Mouse (Mus musculus) CH12.LX (cell line): ENCODE measurements around the gene Notch1.

ENCODE experiments used
- BHLHE40 ChIP-seq: IDR thresholded peaks from 2 replicates; pipeline ENCODE4 v1.6.1; 2011; ENCODE audit warnings: mild to moderate bottlenecking, low read depth, low read length, improper control_type of control experiment
- CHD2 ChIP-seq: IDR thresholded peaks from 2 replicates; pipeline ENCODE4 v1.6.1; 2011; ENCODE audit warnings: low read length, improper control_type of control experiment
- CTCF ChIP-seq, 2 experiments: IDR thresholded peaks in 1 of 2; conservative IDR thresholded peaks in 1 of 2; 2 replicates each; pipeline ENCODE4 v1.5.1; 2011 to 2012; ENCODE audit warnings: low read depth in 2 of 2, low read length in 2 of 2, improper control_type of control experiment in 1 of 2, inconsistent platforms in 1 of 2, mild to moderate bottlenecking in 1 of 2, moderate library complexity in 1 of 2
- ELF1 ChIP-seq: IDR thresholded peaks from 2 replicates; pipeline ENCODE4 v1.6.1; 2014; ENCODE audit warnings: low read depth, mild to moderate bottlenecking, inconsistent platforms, low read length, improper control_type of control experiment
- EP300 ChIP-seq: IDR thresholded peaks from 2 replicates; pipeline ENCODE4 v1.6.1; 2011; ENCODE audit warnings: low read length, improper control_type of control experiment
- JUND ChIP-seq: conservative IDR thresholded peaks from 2 replicates; pipeline ENCODE4 v1.6.1; 2011; ENCODE audit warnings: low read depth, low read length, improper control_type of control experiment
- MAX ChIP-seq: IDR thresholded peaks from 2 replicates; pipeline ENCODE4 v1.6.1; 2011; ENCODE audit warnings: low read length, improper control_type of control experiment
- MEF2A ChIP-seq: IDR thresholded peaks from 2 replicates; pipeline ENCODE4 v1.6.1; 2014; ENCODE audit warnings: low read depth, mild to moderate bottlenecking, inconsistent platforms, low read length, improper control_type of control experiment, borderline replicate concordance
- NELFE ChIP-seq: IDR thresholded peaks from 2 replicates; pipeline ENCODE4 v1.6.1; 2011; ENCODE audit warnings: low read depth, low read length, improper control_type of control experiment
- POLR2A ChIP-seq: IDR thresholded peaks from 2 replicates; pipeline ENCODE4 v1.6.1; 2011; ENCODE audit warnings: low read depth, mild to moderate bottlenecking, improper control_type of control experiment, low read length
- SIN3A ChIP-seq: IDR thresholded peaks from 2 replicates; pipeline ENCODE4 v1.6.1; 2012; ENCODE audit warnings: low read length, improper control_type of control experiment, inconsistent platforms
- TCF12 ChIP-seq: IDR thresholded peaks from 2 replicates; pipeline ENCODE4 v1.6.1; 2014; ENCODE audit warnings: low read depth, mild to moderate bottlenecking, inconsistent platforms, low read length, improper control_type of control experiment
- ZNF384 ChIP-seq: IDR thresholded peaks from 2 replicates; pipeline ENCODE4 v1.6.1; 2012; ENCODE audit warnings: low read depth, low read length, improper control_type of control experiment, inconsistent platforms

DNA sequence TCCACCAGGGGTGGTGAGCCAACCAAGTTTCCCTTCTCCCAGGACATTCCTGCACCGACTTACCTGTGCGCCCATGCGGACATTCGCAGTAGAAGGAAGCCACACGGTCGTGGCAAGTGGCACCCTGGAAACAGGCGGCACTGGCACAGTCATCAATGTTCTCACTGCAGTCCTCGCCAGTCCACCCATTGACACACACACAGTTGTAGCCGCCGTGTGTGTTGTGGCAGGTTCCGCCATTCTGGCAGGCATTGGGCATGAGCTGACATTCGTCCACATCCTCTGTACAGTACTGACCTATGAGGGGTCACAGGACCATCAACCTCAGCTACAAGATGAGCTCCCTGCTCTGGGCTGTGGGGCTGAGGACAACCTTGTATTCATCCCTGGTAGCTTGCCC lies 35.6 kb downstream of the Notch1 start:
- no peak for TF ChIP-seq POLR2A
- TF ChIP-seq MEF2A: no peak
- no peak for TF ChIP-seq ELF1
- no peak for TF ChIP-seq JUND
- TF ChIP-seq NELFE: no peak
- no peak for TF ChIP-seq BHLHE40
- no peak for TF ChIP-seq EP300
- no peak for TF ChIP-seq CTCF (conservative IDR thresholded peaks at IDR 0.05 in 1 of 2, IDR thresholded peaks at IDR 0.05 in 1 of 2; ENCODE audit: low read depth in 2 of 2, low read length in 2 of 2)
- TF ChIP-seq CHD2: no peak
- TF ChIP-seq SIN3A: no peak
- no peak for TF ChIP-seq TCF12
- no peak for TF ChIP-seq MAX
- no peak for TF ChIP-seq ZNF384
